Mouse (Mus musculus): ENCODE measurements around the gene Rps28. TPM values are rescaled to one million over a fixed set of nuclear protein-coding genes. Genes with fewer than 3 reads are reported as not detected.

Rps28 gene
- polyA plus RNA-seq, 1 experiment from 2014 or later: 813 TPM

DNA sequence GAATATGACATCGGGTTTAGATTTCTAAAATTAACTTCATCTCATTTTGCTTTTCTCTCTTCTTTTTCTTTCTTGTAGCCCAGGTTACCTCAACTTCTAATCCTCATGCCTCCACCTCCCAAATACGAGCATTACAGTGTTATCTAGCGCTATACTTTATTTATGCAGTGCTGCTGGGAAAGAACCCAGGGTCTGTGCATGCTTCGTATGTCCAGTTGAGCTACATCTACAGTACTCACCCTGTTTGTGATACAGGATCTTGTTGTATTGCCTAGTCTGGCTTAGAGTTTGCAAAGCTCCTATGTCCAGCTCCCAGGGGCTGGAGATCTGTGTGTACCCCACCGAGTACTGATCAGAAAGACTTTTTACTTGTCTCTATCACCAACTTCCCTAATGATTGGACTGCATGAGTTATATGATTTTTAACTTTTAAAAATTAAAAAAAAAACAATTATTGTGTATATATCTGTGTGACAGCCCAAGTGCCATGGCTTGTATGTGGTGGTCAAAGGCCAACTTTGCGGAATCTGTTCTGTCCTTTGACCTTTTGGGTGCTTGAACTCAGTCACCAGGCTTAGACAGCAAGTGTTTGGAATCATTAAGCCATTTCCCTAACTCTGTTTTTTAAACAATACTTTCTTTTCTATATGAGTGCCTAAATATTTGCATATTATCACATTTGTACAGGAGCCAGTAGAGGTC is 50.3 kb downstream of the Rps28 start:
- Histone ChIP-seq H3K4me2 (ENCODE audit: low read depth) (no peak overlapping the region), H3K9me3 (ENCODE audit: control insufficient read depth, low read length) (no peaks in the 10 kb centered on the region), H3K9ac (ENCODE audit: low read length) (no peak overlapping the region), H3K4me1 (ENCODE audit: control insufficient read depth, insufficient read depth, low read length) (0 out of 2 replicates have a peak, but pooled peaks cover 3% of the 10 kb centered on the region), H3K27ac (ENCODE audit: low read depth, low read length) (no peak overlapping the region), H3K36me3 (ENCODE audit: control insufficient read depth, insufficient read depth, low read length) (peaks cover 3% of the 10 kb centered on the region; the same call in 1 of the 2 replicates), H3K4me3 (ENCODE audit: low read depth, low read length) (no peak overlapping the region), H3K27me3 (ENCODE audit: control insufficient read depth, insufficient read depth, low read length) (no peaks in the 10 kb centered on the region)
- DNase-seq (ENCODE audit: low spot score) (no peak), ATAC-seq (ENCODE audit: insufficient read depth, low FRiP score, low TSS enrichment) (no peak)
- 91% methylated on average over 6 of the region's 6 CpGs for WGBS

DNA sequence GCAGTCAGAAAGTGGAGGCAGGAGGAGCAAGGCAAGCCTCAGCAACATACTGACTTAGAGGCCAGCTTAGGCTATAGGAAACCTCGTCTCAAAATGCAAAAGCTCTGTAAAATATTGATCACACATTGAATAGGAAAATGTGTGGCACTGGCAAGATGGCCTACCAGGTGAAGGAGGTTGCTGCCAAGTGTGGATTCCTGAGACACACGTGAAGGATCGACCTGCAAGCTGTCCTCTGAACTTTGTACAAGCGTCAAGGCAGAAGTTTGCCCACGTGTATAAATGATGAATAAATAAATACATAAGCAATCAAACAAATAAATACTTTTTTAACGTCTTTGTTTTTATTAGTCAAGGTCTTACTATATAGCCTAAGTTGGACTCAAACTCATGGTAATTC is 50.9 kb downstream of the Rps28 start:
- Histone ChIP-seq H3K9me3 (ENCODE audit: control insufficient read depth, low read length) (no peaks in the 10 kb centered on the region), H3K4me2 (ENCODE audit: low read depth) (no peak overlapping the region), H3K27ac (ENCODE audit: low read depth, low read length) (no peak overlapping the region), H3K9ac (ENCODE audit: low read length) (no peak overlapping the region), H3K4me3 (ENCODE audit: low read depth, low read length) (no peak overlapping the region), H3K36me3 (ENCODE audit: control insufficient read depth, insufficient read depth, low read length) (peaks cover 3% of the 10 kb centered on the region; the same call in 1 of the 2 replicates), H3K4me1 (ENCODE audit: control insufficient read depth, insufficient read depth, low read length) (no peaks in the 10 kb centered on the region), H3K27me3 (ENCODE audit: control insufficient read depth, insufficient read depth, low read length) (no peaks in the 10 kb centered on the region)
- ATAC-seq (ENCODE audit: insufficient read depth, low FRiP score, low TSS enrichment) (no peak), DNase-seq (ENCODE audit: low spot score) (no peak)
- 79% methylated on average over 6 of the region's 6 CpGs for WGBS

DNA sequence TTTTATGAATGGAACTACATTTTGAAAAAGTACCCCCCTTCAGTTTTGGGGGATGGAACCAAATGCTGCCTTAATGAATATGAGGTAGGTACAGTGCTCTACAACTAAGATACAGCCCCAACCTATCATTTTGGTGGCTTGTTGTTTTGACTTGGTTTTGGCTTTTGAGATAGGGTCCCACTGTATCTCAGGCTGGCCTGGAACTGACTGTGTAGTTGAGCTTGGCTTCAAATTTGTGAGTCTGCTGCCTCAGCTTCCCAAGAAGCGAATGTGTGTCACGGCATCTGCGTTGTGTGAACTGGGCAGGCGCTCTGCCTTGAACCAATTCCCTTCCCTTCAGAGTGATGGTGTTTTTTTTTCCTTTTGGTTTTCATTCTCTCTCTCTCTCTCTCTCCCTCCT is 52.7 kb downstream of the Rps28 start:
- Histone ChIP-seq H3K4me2 (ENCODE audit: low read depth) (no peak overlapping the region), H3K27me3 (ENCODE audit: control insufficient read depth, insufficient read depth, low read length) (no peaks in the 10 kb centered on the region), H3K9ac (ENCODE audit: low read length) (no peak overlapping the region), H3K9me3 (ENCODE audit: control insufficient read depth, low read length) (no peaks in the 10 kb centered on the region), H3K4me3 (ENCODE audit: low read depth, low read length) (no peak overlapping the region), H3K4me1 (ENCODE audit: control insufficient read depth, insufficient read depth, low read length) (no peaks in the 10 kb centered on the region), H3K36me3 (ENCODE audit: control insufficient read depth, insufficient read depth, low read length) (peaks cover 3% of the 10 kb centered on the region; the same call in 1 of the 2 replicates), H3K27ac (ENCODE audit: low read depth, low read length) (no peak overlapping the region)
- 91% methylated on average over 4 of the region's 4 CpGs for WGBS
- DNase-seq (ENCODE audit: low spot score) (no peak), ATAC-seq (ENCODE audit: insufficient read depth, low FRiP score, low TSS enrichment) (no peak)

Other genes starting within 250 kb of the Rps28 start
- gene Zfp414, start 195.5 kb downstream of the Rps28 start, polyA plus RNA-seq (2014; fragmentation: Nextera tagmentation; extraction: Ambion mirVana): 68.8 and 71.0 TPM in 2 replicates
- 0.20 and 1.0 TPM in 2 replicates for gene Pram1, start 186.5 kb downstream of the Rps28 start, polyA plus RNA-seq (2014; fragmentation: Nextera tagmentation; extraction: Ambion mirVana)
- 554 and 558 TPM in 2 replicates for gene Hnrnpm, start 137.7 kb downstream of the Rps28 start, polyA plus RNA-seq (2014; fragmentation: Nextera tagmentation; extraction: Ambion mirVana)
- gene March2, start 105.9 kb downstream of the Rps28 start, polyA plus RNA-seq (2014; fragmentation: Nextera tagmentation; extraction: Ambion mirVana): 39.3 and 43.8 TPM in 2 replicates
- gene Rab11b, start 64.0 kb downstream of the Rps28 start, polyA plus RNA-seq (2014; fragmentation: Nextera tagmentation; extraction: Ambion mirVana): 293 and 295 TPM in 2 replicates
- 14.9 and 18.6 TPM in 2 replicates for gene Angptl4, start 42.7 kb downstream of the Rps28 start, polyA plus RNA-seq (2014; fragmentation: Nextera tagmentation; extraction: Ambion mirVana)
- gene Kank3, start 14.0 kb downstream of the Rps28 start, polyA plus RNA-seq (2014; fragmentation: Nextera tagmentation; extraction: Ambion mirVana): 23.5 TPM in 2 replicates
- 432 and 435 TPM in 2 replicates for gene Ndufa7, start within 50 bp of the Rps28 start, polyA plus RNA-seq (2014; fragmentation: Nextera tagmentation; extraction: Ambion mirVana)
- 72.6 and 79.1 TPM in 2 replicates for gene Cd320, start 18.5 kb upstream of the Rps28 start, polyA plus RNA-seq (2014; fragmentation: Nextera tagmentation; extraction: Ambion mirVana)
- not detected in 2 replicates for gene Gm7029, start 49.3 kb upstream of the Rps28 start, polyA plus RNA-seq (2014; fragmentation: Nextera tagmentation; extraction: Ambion mirVana)
- 8.4 and 11.0 TPM in 2 replicates for gene Kifc1, start 66.1 kb upstream of the Rps28 start, polyA plus RNA-seq (2014; fragmentation: Nextera tagmentation; extraction: Ambion mirVana)
- not detected in 2 replicates for gene Platr17, start 80.6 kb upstream of the Rps28 start, polyA plus RNA-seq (2014; fragmentation: Nextera tagmentation; extraction: Ambion mirVana)
- 61.2 and 61.4 TPM in 2 replicates for gene Daxx, start 84.9 kb upstream of the Rps28 start, polyA plus RNA-seq (2014; fragmentation: Nextera tagmentation; extraction: Ambion mirVana)
- gene Tapbp, start 91.3 kb upstream of the Rps28 start, polyA plus RNA-seq (2014; fragmentation: Nextera tagmentation; extraction: Ambion mirVana): 12.9 and 16.2 TPM in 2 replicates
- gene Zbtb22, start 91.3 kb upstream of the Rps28 start, polyA plus RNA-seq (2014; fragmentation: Nextera tagmentation; extraction: Ambion mirVana): 10.5 and 11.2 TPM in 2 replicates
- gene Rgl2, start 105.0 kb upstream of the Rps28 start, polyA plus RNA-seq (2014; fragmentation: Nextera tagmentation; extraction: Ambion mirVana): 38.7 and 42.6 TPM in 2 replicates
- gene Pfdn6, start 115.8 kb upstream of the Rps28 start, polyA plus RNA-seq (2014; fragmentation: Nextera tagmentation; extraction: Ambion mirVana): 190 and 195 TPM in 2 replicates
- 29.5 and 33.4 TPM in 2 replicates for gene Wdr46, start 116.1 kb upstream of the Rps28 start, polyA plus RNA-seq (2014; fragmentation: Nextera tagmentation; extraction: Ambion mirVana)
- gene B3galt4, start 126.9 kb upstream of the Rps28 start, polyA plus RNA-seq (2014; fragmentation: Nextera tagmentation; extraction: Ambion mirVana): 4.4 and 4.9 TPM in 2 replicates
- gene Vps52, start 131.2 kb upstream of the Rps28 start, polyA plus RNA-seq (2014; fragmentation: Nextera tagmentation; extraction: Ambion mirVana): 40.7 and 43.8 TPM in 2 replicates
- 1,341 and 1,360 TPM in 2 replicates for gene Rps18, start 131.4 kb upstream of the Rps28 start, polyA plus RNA-seq (2014; fragmentation: Nextera tagmentation; extraction: Ambion mirVana)
- gene H2-K1, start 175.8 kb upstream of the Rps28 start, polyA plus RNA-seq (2014; fragmentation: Nextera tagmentation; extraction: Ambion mirVana): 20.2 and 23.1 TPM in 2 replicates
- 5.2 and 8.4 TPM in 2 replicates for gene Ring1, start 200.1 kb upstream of the Rps28 start, polyA plus RNA-seq (2014; fragmentation: Nextera tagmentation; extraction: Ambion mirVana)
- 48.1 and 52.7 TPM in 2 replicates for gene H2-Ke6, start 203.5 kb upstream of the Rps28 start, polyA plus RNA-seq (2014; fragmentation: Nextera tagmentation; extraction: Ambion mirVana)
- 89.7 and 108 TPM in 2 replicates for gene Slc39a7, start 207.1 kb upstream of the Rps28 start, polyA plus RNA-seq (2014; fragmentation: Nextera tagmentation; extraction: Ambion mirVana)
- 25.1 and 27.1 TPM in 2 replicates for gene Rxrb, start 207.2 kb upstream of the Rps28 start, polyA plus RNA-seq (2014; fragmentation: Nextera tagmentation; extraction: Ambion mirVana)
- gene Col11a2, start 214.9 kb upstream of the Rps28 start, polyA plus RNA-seq (2014; fragmentation: Nextera tagmentation; extraction: Ambion mirVana): 1.5 and 2.9 TPM in 2 replicates